Mouse (Mus musculus) hindbrain, postnatal 0 days (tissue): ENCODE measurements at regions not wholly inside any gene's neighbourhood (a gene's known extent, or its start where the extent isn't known, plus 50 kb on each side); places are given as distances from the start of the nearest gene placed in this dataset.

ENCODE experiments used
- ATAC-seq: fragments of 200-750 bp; cut with Nextera tagmentation; 2 replicates; pipeline ENCODE4 v1.8.0; 2017; ENCODE audit warnings: mild to moderate bottlenecking, moderate TSS enrichment, moderate library complexity
- DNase-seq: peaks from one replicate; pipeline ENCODE4 v3.0.0-alpha.2; 2015; ENCODE audit warnings: low spot score
- H3K27ac ChIP-seq: fragments of 300-500 bp; sonication (generic); 2 replicates; pipeline ENCODE4 v1.5.1; 2014; ENCODE audit warnings: mild to moderate bottlenecking
- H3K27me3 ChIP-seq: fragments of 300-500 bp; sonication (generic); 2 replicates; pipeline ENCODE4 v1.6.1; 2014; ENCODE audit warnings: low read length, mixed read lengths; ENCODE audit not compliant: insufficient read depth
- H3K36me3 ChIP-seq: fragments of 300-500 bp; sonication (generic); 2 replicates; pipeline ENCODE4 v1.6.1; 2014; ENCODE audit warnings: low read length, mixed read lengths; ENCODE audit not compliant: insufficient read depth
- H3K4me1 ChIP-seq: fragments of 300-500 bp; sonication (generic); 2 replicates; pipeline ENCODE4 v1.6.1; 2014; ENCODE audit warnings: antibody characterized with exemption, low read length, mixed read lengths; ENCODE audit not compliant: insufficient read depth
- H3K4me2 ChIP-seq: fragments of 300-500 bp; sonication (generic); 2 replicates; pipeline ENCODE4 v1.6.1; 2014; ENCODE audit warnings: low read depth, mild to moderate bottlenecking, low read length, moderate library complexity, mixed read lengths
- H3K4me3 ChIP-seq: fragments of 300-500 bp; sonication (generic); 2 replicates; pipeline ENCODE4 v1.5.1; 2014; ENCODE audit warnings: low read length
- H3K9ac ChIP-seq: fragments of 300-500 bp; sonication (generic); replicated peaks from 2 replicates; pipeline ENCODE4 v1.6.1; 2014; ENCODE audit warnings: mild to moderate bottlenecking, low read length, moderate library complexity, mixed read lengths
- H3K9me3 ChIP-seq: fragments of 300-500 bp; sonication (generic); 2 replicates; pipeline ENCODE4 v1.6.1; 2016; ENCODE audit warnings: low read length, mixed read lengths
- CTCF ChIP-seq: IDR thresholded peaks from 2 replicates; pipeline ENCODE4 v1.5.1; 2016; ENCODE audit warnings: antibody characterized with exemption, control low read depth, low read depth
- WGBS: fragments of 180-500 bp; shearing (Covaris S2); extraction: QIAGEN DNeasy Blood & Tissue Kit; methylation state at CpG from one replicate; pipeline ENCODE4 v1.1.7; 2014; 5-methylcytosine and 5-hydroxymethylcytosine counted together

DNA sequence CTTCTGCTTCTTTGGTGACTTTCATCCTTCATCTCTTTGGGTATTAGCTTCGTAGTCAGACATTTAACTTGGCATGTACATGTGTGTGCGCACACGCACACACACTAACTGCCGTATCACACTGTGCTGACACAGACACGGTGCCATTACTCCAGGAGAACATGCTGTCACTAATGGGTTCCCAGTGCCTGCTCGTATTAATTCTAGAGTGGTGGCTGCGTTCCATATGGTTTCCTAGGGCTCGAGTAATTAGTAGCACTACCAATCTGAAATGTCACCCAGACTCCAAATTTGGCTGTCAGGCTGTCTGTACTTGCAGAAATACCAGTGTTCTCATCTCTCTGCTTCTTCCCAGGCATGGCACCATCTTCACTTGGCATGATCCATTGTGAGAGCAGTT, 137.3 kb upstream of the Pum3 start:
- no peaks in the 10 kb centered on the region for H3K27me3 ChIP-seq
- H3K27ac ChIP-seq, result no peak overlapping the region
- H3K4me1 ChIP-seq, result no peaks in the 10 kb centered on the region
- WGBS, result 70% methylated on average over 8 of the region's 8 CpGs
- no peak for TF ChIP-seq CTCF
- no peaks in the 10 kb centered on the region for H3K9me3 ChIP-seq
- H3K36me3 ChIP-seq, result no peaks in the 10 kb centered on the region
- ATAC-seq (no peak), DNase-seq (peak; percentile 38)
- no peak overlapping the region for H3K4me2 ChIP-seq
- no peak overlapping the region for H3K4me3 ChIP-seq
- H3K9ac ChIP-seq, result no peak overlapping the region

DNA sequence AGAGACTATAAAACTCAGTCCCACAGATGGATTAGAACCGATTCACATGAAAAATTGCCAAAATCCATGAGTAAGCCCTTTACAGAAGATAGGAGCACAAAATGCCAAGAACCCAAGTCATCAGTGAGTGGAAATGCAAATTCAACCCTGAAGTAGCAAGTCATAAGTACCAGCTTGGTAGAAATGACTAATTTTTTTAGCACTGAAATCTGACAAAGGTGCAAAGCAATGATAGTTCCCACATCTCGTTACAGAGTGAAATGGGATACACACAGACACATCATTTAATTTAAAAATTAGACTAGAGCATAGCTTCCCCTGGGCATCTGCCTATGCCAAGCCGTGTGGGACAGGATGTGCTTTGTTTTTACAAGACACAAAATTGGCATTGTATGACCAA, 136.4 kb upstream of the Pum3 start:
- 70% methylated on average over 3 of the region's 3 CpGs for WGBS
- no peak for TF ChIP-seq CTCF
- Histone ChIP-seq H3K27ac (no peak overlapping the region), H3K9me3 (no peaks in the 10 kb centered on the region), H3K36me3 (no peaks in the 10 kb centered on the region), H3K4me3 (no peak overlapping the region), H3K27me3 (no peaks in the 10 kb centered on the region), H3K4me2 (no peak overlapping the region), H3K4me1 (no peaks in the 10 kb centered on the region), H3K9ac (no peak overlapping the region)
- DNase-seq (no peak), ATAC-seq (no peak)

DNA sequence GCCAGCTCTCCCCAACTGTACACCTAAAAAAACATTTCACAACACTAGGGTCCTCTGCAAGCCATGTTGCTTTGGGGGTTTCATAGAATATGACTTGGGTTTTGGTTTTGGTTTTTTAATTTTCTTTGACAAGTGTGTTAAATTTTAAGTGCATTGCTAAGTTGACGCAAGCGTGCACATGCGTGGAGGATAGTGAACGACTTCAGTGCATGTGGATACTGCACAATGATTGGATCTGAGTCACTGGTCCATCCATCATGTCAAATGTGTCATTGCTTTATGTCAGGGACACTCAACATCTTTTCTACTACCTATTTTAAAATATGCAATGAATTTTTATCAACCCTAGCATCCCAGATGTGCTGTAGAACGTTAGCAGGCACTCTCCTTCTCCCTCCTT, 134.5 kb upstream of the Pum3 start:
- WGBS, result 72% methylated on average over 5 of the region's 5 CpGs
- Histone ChIP-seq H3K27ac (no peak overlapping the region), H3K36me3 (no peaks in the 10 kb centered on the region), H3K9ac (no peak overlapping the region), H3K4me2 (no peak overlapping the region), H3K27me3 (no peaks in the 10 kb centered on the region), H3K4me3 (no peak overlapping the region), H3K4me1 (no peaks in the 10 kb centered on the region), H3K9me3 (no peaks in the 10 kb centered on the region)
- DNase-seq (no peak), ATAC-seq (no peak)
- TF ChIP-seq CTCF, result no peak

- Histone ChIP-seq H3K4me3 (no peak overlapping the region), H3K4me2 (no peak overlapping the region), H3K27me3 (no peaks in the 10 kb centered on the region), H3K4me1 (no peaks in the 10 kb centered on the region), H3K9ac (no peak overlapping the region), H3K9me3 (no peaks in the 10 kb centered on the region), H3K36me3 (no peaks in the 10 kb centered on the region), H3K27ac (no peak overlapping the region)
- TF ChIP-seq CTCF, result no peak
- DNase-seq, result no peak
- WGBS, result 50% methylated on average over 9 of the region's 9 CpGs
- no peak for ATAC-seq
These were observed 134.0 kb upstream of the Pum3 start for GRCm38 (mm10) chr19:27563592-27563991.

DNA sequence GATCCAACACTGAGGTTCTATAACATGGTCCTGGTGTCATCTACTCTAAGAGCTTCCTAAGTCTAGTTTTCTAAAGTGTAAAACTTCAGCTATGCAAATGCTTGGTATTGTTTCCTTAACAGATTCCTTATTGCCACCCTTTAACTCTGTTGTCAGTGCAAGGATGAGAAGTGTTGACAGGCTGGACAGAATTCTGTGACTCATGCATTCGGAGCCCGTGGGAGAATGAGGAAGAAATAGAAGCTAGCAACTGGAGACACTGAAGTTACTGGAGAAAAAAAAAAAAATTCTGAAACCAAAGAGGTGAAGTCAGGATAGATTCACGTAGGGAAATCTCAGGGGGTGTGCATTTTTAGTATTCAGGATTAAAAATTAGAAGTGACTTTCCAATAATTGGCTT, 128.6 kb upstream of the Pum3 start:
- H3K4me1 ChIP-seq, result no peaks in the 10 kb centered on the region
- TF ChIP-seq CTCF, result no peak

DNA sequence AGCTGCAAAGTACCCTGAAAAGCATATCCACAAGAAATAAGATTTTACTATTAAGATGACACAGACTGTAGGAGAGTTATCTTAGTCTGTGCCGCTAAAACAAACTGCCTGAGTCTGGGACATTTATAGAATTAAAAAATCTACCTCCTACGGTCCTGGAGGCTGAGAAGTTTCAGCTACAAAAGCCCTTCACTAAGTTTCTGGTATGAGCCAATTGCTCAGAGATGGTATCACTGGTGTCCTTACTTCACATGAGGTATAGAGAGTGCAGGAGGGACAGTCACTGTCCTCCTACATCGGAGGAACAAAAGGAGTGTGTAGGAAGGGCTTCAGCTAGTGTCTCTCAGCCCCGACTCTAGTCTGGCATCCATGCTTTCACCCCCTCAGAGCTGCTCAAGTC, 127.1 kb upstream of the Pum3 start:
- Histone ChIP-seq H3K4me2 (no peak overlapping the region), H3K4me1 (no peaks in the 10 kb centered on the region), H3K27me3 (no peaks in the 10 kb centered on the region), H3K9me3 (no peaks in the 10 kb centered on the region), H3K36me3 (no peaks in the 10 kb centered on the region), H3K9ac (no peak overlapping the region), H3K27ac (no peak overlapping the region), H3K4me3 (no peak overlapping the region)
- no peak for ATAC-seq
- no peak for DNase-seq
- 88% methylated on average over 4 of the region's 4 CpGs for WGBS
- TF ChIP-seq CTCF, result no peak

More for the DNA sequence above, 128.6 kb upstream of the Pum3 start:
- Histone ChIP-seq H3K9me3 (no peaks in the 10 kb centered on the region), H3K27ac (no peak overlapping the region), H3K4me3 (no peak overlapping the region), H3K9ac (no peak overlapping the region), H3K36me3 (no peaks in the 10 kb centered on the region), H3K4me2 (no peak overlapping the region), H3K27me3 (no peaks in the 10 kb centered on the region)
- ATAC-seq (no peak), DNase-seq (no peak)
- 75% methylated on average over 3 of the region's 3 CpGs for WGBS

GRCm38 (mm10) chr19:27554841-27555240, 125.2 kb upstream of the Pum3 start:
- 96% methylated on average over 4 of the region's 4 CpGs for WGBS

More at GRCm38 (mm10) chr19:27554841-27555240, 125.2 kb upstream of the Pum3 start:
- H3K4me1 ChIP-seq, result no peaks in the 10 kb centered on the region
- H3K9ac ChIP-seq, result no peak overlapping the region
- H3K4me3 ChIP-seq, result no peak overlapping the region
- no peak for DNase-seq
- H3K9me3 ChIP-seq, result no peaks in the 10 kb centered on the region
- H3K27ac ChIP-seq, result no peak overlapping the region
- no peaks in the 10 kb centered on the region for H3K36me3 ChIP-seq
- no peak for TF ChIP-seq CTCF
- no peak for ATAC-seq
- no peak overlapping the region for H3K4me2 ChIP-seq
- no peaks in the 10 kb centered on the region for H3K27me3 ChIP-seq
